Mouse (Mus musculus): Measurements from ENCODE around the gene Apip.

- TF ChIP-seq CTCF (IDR thresholded peaks at IDR 0.05; ENCODE audit: insufficient read depth, low read depth, low read length) (no peak), POLR2A (IDR thresholded peaks at IDR 0.05; ENCODE audit: insufficient read depth, low read depth, low read length) (no peak)
Measured at GRCm38 (mm10) chr2:103106172-103106571, 32.7 kb downstream of the Apip start.

Measured in olfactory bulb, adult 2 months (tissue).